Comparison of ENCODE assay signal across 8 mouse cellular contexts in the genomic region with DNA sequence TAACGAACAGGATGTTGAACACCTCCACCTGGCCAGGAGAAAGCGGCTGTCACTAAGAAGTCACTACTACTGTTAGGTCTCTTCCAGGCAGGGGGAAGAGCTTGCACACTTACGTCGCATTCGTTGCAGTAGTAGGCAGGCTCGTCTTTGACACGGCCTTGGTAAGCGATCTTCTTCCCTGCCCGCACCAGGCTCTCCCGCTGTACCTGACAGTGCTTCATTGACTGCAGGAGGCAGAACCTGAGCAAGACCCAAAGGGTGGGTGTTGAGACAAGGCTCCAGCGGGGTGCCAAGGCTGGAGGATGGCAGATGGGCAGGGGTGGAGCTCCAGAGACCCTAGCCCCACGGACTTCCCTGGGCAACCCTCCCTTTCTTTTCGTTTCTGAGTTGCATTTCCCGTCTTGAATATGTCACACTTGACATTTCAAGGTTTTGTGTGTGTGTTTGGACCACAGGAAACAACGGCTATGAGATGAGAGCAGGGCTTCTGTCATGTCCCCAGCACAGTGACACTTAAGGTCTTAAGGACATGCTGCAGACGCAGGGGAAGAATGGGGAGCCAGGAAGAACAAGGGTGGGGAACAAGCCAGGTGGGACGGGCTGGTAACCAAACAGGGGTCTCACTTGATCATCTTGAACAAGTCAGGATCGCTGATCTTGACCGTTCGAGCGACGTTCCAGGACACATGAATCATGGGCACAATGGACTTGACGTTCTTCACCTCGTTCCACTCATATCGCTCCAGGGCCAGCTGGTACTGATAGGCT. TPM values are rescaled to one million over a fixed set of nuclear protein-coding genes. Genes with fewer than 3 reads are reported as not detected.
DNase-seq lines count a peak whose midpoint lies in the region; ATAC-seq lines count a peak whose summit lies in the region.

No protein-coding gene starts in this region.

- no peaks in the 10 kb centered on the region for H3K9me3 ChIP-seq in lung, embryonic 16.5 days (ENCODE audit: control insufficient read depth, low read length)
- no peaks in the 10 kb centered on the region for H3K9me3 ChIP-seq in limb, embryonic 10.5 days (replicated peaks)

- H3K36me3 ChIP-seq in lung, embryonic 16.5 days (ENCODE audit: control insufficient read depth, insufficient read depth, low read length) = peaks cover 44% of the 10 kb centered on the region
- peaks cover 61% of the 10 kb centered on the region for H3K36me3 ChIP-seq in limb, embryonic 10.5 days

- H3K27ac ChIP-seq in lung, embryonic 16.5 days (ENCODE audit: low read length) = no peak overlapping the region
- H3K27ac ChIP-seq in limb, embryonic 10.5 days = peak overlapping the region; percentile 47

- ATAC-seq in lung, embryonic 16.5 days (ENCODE audit: low read depth) = no peak

- DNase-seq in gastrocnemius, postnatal 10 days = peak; percentile 8
- DNase-seq in gastrocnemius, postnatal 14 days = no peak
- no peak for DNase-seq in lung, postnatal 25 days (ENCODE audit: low spot score)
- peak; percentile 34 to 45 for DNase-seq in cerebellum, postnatal 10 days
- peak; percentile 62 for DNase-seq in limb, embryonic 10.5 days (ENCODE audit: low spot score)
- DNase-seq in natural killer cell, adult 2 months (ENCODE audit: low spot score in 2 of 2) = no peak
- DNase-seq in left cerebral cortex, adult 11 months (ENCODE audit: low spot score) = no peak

- no peak overlapping the region; the same call in 1 of the 2 replicates for H3K9ac ChIP-seq in lung, embryonic 16.5 days (ENCODE audit: low read length)

- WGBS in lung, embryonic 16.5 days = 75% methylated on average over 25 of the region's 25 CpGs
- WGBS in limb, embryonic 10.5 days = 76% methylated on average over 25 of the region's 25 CpGs

- intact Hi-C loops in gastrocnemius, postnatal 14 days (cut with DNase I; ENCODE audit: low total_unique reads) = loop anchor here (5.0 to 10.0 kb wide), 2 partner anchors 37 to 115 kb away; no protein-coding TSS in a partner anchor

- H3K4me1 ChIP-seq in lung, embryonic 16.5 days (replicated peaks; ENCODE audit: control insufficient read depth, insufficient read depth, low read length) = peaks cover 36% of the 10 kb centered on the region
- peaks cover 62% of the 10 kb centered on the region for H3K4me1 ChIP-seq in limb, embryonic 10.5 days

- H3K4me3 ChIP-seq in lung, embryonic 16.5 days (ENCODE audit: low read length) = peak overlapping the region; percentile 25
- H3K4me3 ChIP-seq in limb, embryonic 10.5 days = peak overlapping the region; percentile 69

- no peak overlapping the region for H3K4me2 ChIP-seq in lung, embryonic 16.5 days (ENCODE audit: low read depth, low read length)

- no peaks in the 10 kb centered on the region for H3K27me3 ChIP-seq in lung, embryonic 16.5 days (ENCODE audit: control insufficient read depth, insufficient read depth, low read depth, low read length)
- H3K27me3 ChIP-seq in limb, embryonic 10.5 days (ENCODE audit: low read depth, poor library complexity, severe bottlenecking) = peaks cover 13% of the 10 kb centered on the region; the same call in 1 of the 2 replicates

RNA-seq across cellular contexts. Expression of a gene that starts 2.2 kb away (rescaled TPM):
- total RNA-seq in gastrocnemius, postnatal 10 days (2021) = 10 to 100 TPM; 14.0 to 15.7 TPM
- total RNA-seq in gastrocnemius, postnatal 14 days (2021) = 10 to 100 TPM; 12.8 to 15.2 TPM
- 54.7 and 57.4 TPM in 2 replicates for polyA plus RNA-seq in lung, embryonic 16.5 days (2015; fragmentation: Nextera tagmentation; extraction: Ambion mirVana)
- polyA plus RNA-seq in limb, embryonic 10.5 days (2016; fragmentation: Nextera tagmentation; extraction: Ambion mirVana) = 23.0 and 24.7 TPM in 2 replicates

RNA-seq across cellular contexts. Expression of a gene that starts 4.8 kb away (rescaled TPM):
- 10 to 100 TPM; 18.8 to 22.3 TPM for total RNA-seq in gastrocnemius, postnatal 10 days (2021)
- total RNA-seq in gastrocnemius, postnatal 14 days (2021) = 10 to 100 TPM; 19.0 to 20.7 TPM
- 32.3 and 32.6 TPM in 2 replicates for polyA plus RNA-seq in lung, embryonic 16.5 days (2015; fragmentation: Nextera tagmentation; extraction: Ambion mirVana)
- 45.2 and 51.6 TPM in 2 replicates for polyA plus RNA-seq in limb, embryonic 10.5 days (2016; fragmentation: Nextera tagmentation; extraction: Ambion mirVana)

RNA-seq across cellular contexts. Expression of a gene that starts 5.0 kb away (rescaled TPM):
- total RNA-seq in gastrocnemius, postnatal 10 days (2021) = 10 to 100 TPM; 83.8 to 94.5 TPM
- 10 to 100 TPM; 79.5 to 87.9 TPM for total RNA-seq in gastrocnemius, postnatal 14 days (2021)
- polyA plus RNA-seq in lung, embryonic 16.5 days (2015; fragmentation: Nextera tagmentation; extraction: Ambion mirVana) = 158 and 165 TPM in 2 replicates
- polyA plus RNA-seq in limb, embryonic 10.5 days (2016; fragmentation: Nextera tagmentation; extraction: Ambion mirVana) = 140 and 151 TPM in 2 replicates

RNA-seq across cellular contexts. Expression of a gene that starts 13.2 kb away (rescaled TPM):
- 10 to 100 TPM; 35.9 to 47.5 TPM for total RNA-seq in gastrocnemius, postnatal 10 days (2021)
- total RNA-seq in gastrocnemius, postnatal 14 days (2021) = 10 to 100 TPM; 30.3 to 31.4 TPM
- 25.2 and 26.0 TPM in 2 replicates for polyA plus RNA-seq in lung, embryonic 16.5 days (2015; fragmentation: Nextera tagmentation; extraction: Ambion mirVana)
- 36.6 and 40.8 TPM in 2 replicates for polyA plus RNA-seq in limb, embryonic 10.5 days (2016; fragmentation: Nextera tagmentation; extraction: Ambion mirVana)

RNA-seq across cellular contexts. Expression of a gene that starts 31.1 kb away (rescaled TPM):
- total RNA-seq in gastrocnemius, postnatal 10 days (2021) = 10 to 100 TPM; 39.0 to 59.5 TPM
- total RNA-seq in gastrocnemius, postnatal 14 days (2021) = 10 to 100 TPM; 25.5 to 28.7 TPM
- 56.9 and 60.3 TPM in 2 replicates for polyA plus RNA-seq in lung, embryonic 16.5 days (2015; fragmentation: Nextera tagmentation; extraction: Ambion mirVana)
- 35.1 and 70.5 TPM in 2 replicates for polyA plus RNA-seq in limb, embryonic 10.5 days (2016; fragmentation: Nextera tagmentation; extraction: Ambion mirVana)

Comparison
In these comparisons a context has a peak if more than half of its experiments do, and no peak if none do; other contexts are left out.
1. DNase-seq: peak in gastrocnemius, postnatal 10 days (single experiment), cerebellum, postnatal 10 days (2 of 2) and limb, embryonic 10.5 days (single experiment); none in gastrocnemius, postnatal 14 days (single experiment), lung, postnatal 25 days (single experiment), natural killer cell, adult 2 months (0 of 2) and left cerebral cortex, adult 11 months (single experiment).